Mouse (Mus musculus) A20 (cell line): ENCODE measurements around the gene Llcfc1.

Experiments
- DNase-seq: peaks from one replicate; pipeline ENCODE4 v3.0.0-alpha.2; 2011; ENCODE audit warnings: low read depth, low spot score

Gene Llcfc1

GRCm38 (mm10) chr6:41684131-41684530, at the start of gene Llcfc1:
Llcfc1 (plus strand) TSS chr6:41684431.
- no peak for DNase-seq

GRCm38 (mm10) chr6:41635211-41635610, 49.0 kb upstream of the Llcfc1 start:
- DNase-seq, result no peak

- DNase-seq, result no peak
These were observed 48.1 kb upstream of the Llcfc1 start, which contains the start of gene Trpv6 for GRCm38 (mm10) chr6:41636178-41636577. Trpv6 (minus strand) TSS chr6:41636405.

- no peak for DNase-seq
These were observed 46.8 kb upstream of the Llcfc1 start for GRCm38 (mm10) chr6:41637393-41637792.

GRCm38 (mm10) chr6:41637927-41638506, 46.2 kb upstream of the Llcfc1 start:
- no peak for DNase-seq

GRCm38 (mm10) chr6:41640449-41640848, 43.8 kb upstream of the Llcfc1 start:
- no peak for DNase-seq

GRCm38 (mm10) chr6:41641173-41641866, 42.9 kb upstream of the Llcfc1 start:
- no peak for DNase-seq

GRCm38 (mm10) chr6:41642765-41643164, 41.5 kb upstream of the Llcfc1 start:
- no peak for DNase-seq

- no peak for DNase-seq
These were observed 41.0 kb upstream of the Llcfc1 start for GRCm38 (mm10) chr6:41643227-41643626.

- DNase-seq, result no peak
These were observed 38.0 kb upstream of the Llcfc1 start for GRCm38 (mm10) chr6:41646220-41646619.

GRCm38 (mm10) chr6:41646672-41647071, 37.6 kb upstream of the Llcfc1 start:
- DNase-seq, result no peak

GRCm38 (mm10) chr6:41653173-41653572, 31.1 kb upstream of the Llcfc1 start:
- DNase-seq, result no peak

- DNase-seq, result no peak
These were observed 29.6 kb upstream of the Llcfc1 start for GRCm38 (mm10) chr6:41654648-41655047.

- no peak for DNase-seq
These were observed 25.7 kb upstream of the Llcfc1 start for GRCm38 (mm10) chr6:41658487-41658886.

GRCm38 (mm10) chr6:41662320-41662719, 21.9 kb upstream of the Llcfc1 start:
- no peak for DNase-seq

GRCm38 (mm10) chr6:41676530-41676929, 7.7 kb upstream of the Llcfc1 start:
- DNase-seq, result no peak

- DNase-seq, result no peak
These were observed 3.6 kb upstream of the Llcfc1 start, which contains the start of gene Trpv5 for GRCm38 (mm10) chr6:41680669-41681068. Trpv5 (minus strand) TSS chr6:41680769.

- DNase-seq, result no peak
These were observed 2.6 kb upstream of the Llcfc1 start for GRCm38 (mm10) chr6:41681656-41682055.

GRCm38 (mm10) chr6:41684911-41685310, 680 bp downstream of the Llcfc1 start:
- DNase-seq, result no peak

GRCm38 (mm10) chr6:41685596-41685995, 1.4 kb downstream of the Llcfc1 start:
- DNase-seq, result no peak

- no peak for DNase-seq
These were observed 8.0 kb downstream of the Llcfc1 start for GRCm38 (mm10) chr6:41692200-41692599.

- DNase-seq, result no peak
These were observed 10.2 kb downstream of the Llcfc1 start for GRCm38 (mm10) chr6:41694407-41694806.

GRCm38 (mm10) chr6:41701245-41701644, 17.0 kb downstream of the Llcfc1 start:
- DNase-seq, result no peak
